ENCODE assay signal across 8 mouse cellular contexts in genomic region chr5:135674821-135675220, GRCm38 (mm10). TPM values are rescaled to one million over a fixed set of nuclear protein-coding genes. Genes with fewer than 3 reads are reported as not detected.
DNase-seq lines count a peak whose midpoint lies in the region; ATAC-seq and TF ChIP-seq lines count a peak whose summit lies in the region.

No protein-coding gene starts in this region.

- peak overlapping the region; percentile 11; the same call in 1 of the 2 replicates for H3K4me3 ChIP-seq in embryonic facial prominence, embryonic 13.5 days
- H3K4me3 ChIP-seq in heart, embryonic 13.5 days: no peak overlapping the region
- H3K4me3 ChIP-seq in kidney, embryonic 16.5 days (ENCODE audit: low read length): no peak overlapping the region
- H3K4me3 ChIP-seq in limb, embryonic 14.5 days (replicated peaks; ENCODE audit: low read length): 0 out of 2 replicates have a peak overlapping the region, but pooled peaks have one; percentile 7
- no peak overlapping the region for H3K4me3 ChIP-seq in midbrain, embryonic 15.5 days
- H3K4me3 ChIP-seq in testis, adult 2 months (ENCODE audit: control insufficient read depth, low read depth, low read length): peak overlapping the region; percentile 57

- H3K9me3 ChIP-seq in embryonic facial prominence, embryonic 13.5 days: no peaks in the 10 kb centered on the region
- H3K9me3 ChIP-seq in heart, embryonic 13.5 days: no peaks in the 10 kb centered on the region
- no peaks in the 10 kb centered on the region for H3K9me3 ChIP-seq in kidney, embryonic 16.5 days (ENCODE audit: low read length)
- H3K9me3 ChIP-seq in limb, embryonic 14.5 days (ENCODE audit: control insufficient read depth, low read length): no peaks in the 10 kb centered on the region
- H3K9me3 ChIP-seq in midbrain, embryonic 15.5 days: no peaks in the 10 kb centered on the region

- peak overlapping the region; percentile 44; the same call in 1 of the 2 replicates for H3K27ac ChIP-seq in embryonic facial prominence, embryonic 13.5 days
- H3K27ac ChIP-seq in heart, embryonic 13.5 days (replicated peaks): no peak overlapping the region
- peak overlapping the region; percentile 40 for H3K27ac ChIP-seq in kidney, embryonic 16.5 days (ENCODE audit: low read length)
- H3K27ac ChIP-seq in limb, embryonic 14.5 days (replicated peaks; ENCODE audit: low read depth, low read length): no peak overlapping the region
- H3K27ac ChIP-seq in midbrain, embryonic 15.5 days: peak overlapping the region; percentile 81
- H3K27ac ChIP-seq in testis, adult 2 months (ENCODE audit: control insufficient read depth, insufficient read depth, low read depth, low read length): no peak overlapping the region

- no peak for TF ChIP-seq POLR2A in limb, embryonic 14.5 days (IDR thresholded peaks at IDR 0.05; ENCODE audit: borderline replicate concordance, extremely low read depth, insufficient read depth, insufficient read length)
- TF ChIP-seq POLR2A in testis, adult 2 months (IDR thresholded peaks at IDR 0.05; ENCODE audit: control insufficient read depth, low read depth, low read length): no peak

- 2% methylated on average over 11 of the region's 11 CpGs for WGBS in embryonic facial prominence, embryonic 13.5 days
- WGBS in heart, embryonic 13.5 days: 2% methylated on average over 11 of the region's 11 CpGs
- WGBS in kidney, embryonic 16.5 days: 4% methylated on average over 11 of the region's 11 CpGs
- 2% methylated on average over 11 of the region's 11 CpGs for WGBS in limb, embryonic 14.5 days
- WGBS in midbrain, embryonic 15.5 days: 0% methylated on average over 11 of the region's 11 CpGs

- H3K4me2 ChIP-seq in embryonic facial prominence, embryonic 13.5 days: peak overlapping the region; percentile 54
- peak overlapping the region; percentile 51 for H3K4me2 ChIP-seq in heart, embryonic 13.5 days
- H3K4me2 ChIP-seq in kidney, embryonic 16.5 days (replicated peaks; ENCODE audit: low read depth, low read length): peak overlapping the region; percentile 16
- H3K4me2 ChIP-seq in limb, embryonic 14.5 days (replicated peaks; ENCODE audit: low read depth, low read length, severe bottlenecking): peak overlapping the region; percentile 43; the same call in 1 of the 2 replicates
- peak overlapping the region; percentile 35 for H3K4me2 ChIP-seq in midbrain, embryonic 15.5 days

- DNase-seq in spleen, postnatal 36 days (ENCODE audit: low spot score in 2 of 2): peak; percentile 16 to 17
- no peak for DNase-seq in spleen, postnatal 4 days (ENCODE audit: low spot score in 2 of 2)
- peak; percentile 50 for DNase-seq in limb, embryonic 14.5 days (ENCODE audit: low spot score)

- no peaks in the 10 kb centered on the region for H3K27me3 ChIP-seq in embryonic facial prominence, embryonic 13.5 days
- peaks cover 14% of the 10 kb centered on the region for H3K27me3 ChIP-seq in heart, embryonic 13.5 days (replicated peaks)
- H3K27me3 ChIP-seq in kidney, embryonic 16.5 days (ENCODE audit: insufficient read depth, low read length): no peaks in the 10 kb centered on the region
- no peaks in the 10 kb centered on the region for H3K27me3 ChIP-seq in limb, embryonic 14.5 days (ENCODE audit: control insufficient read depth, insufficient read depth, low read length)
- no peaks in the 10 kb centered on the region for H3K27me3 ChIP-seq in midbrain, embryonic 15.5 days (replicated peaks)
- H3K27me3 ChIP-seq in testis, adult 2 months (ENCODE audit: control insufficient read depth, insufficient read depth, low read length): no peaks in the 10 kb centered on the region

- H3K4me1 ChIP-seq in embryonic facial prominence, embryonic 13.5 days: peaks cover 17% of the 10 kb centered on the region
- H3K4me1 ChIP-seq in heart, embryonic 13.5 days: peaks cover 7% of the 10 kb centered on the region
- H3K4me1 ChIP-seq in kidney, embryonic 16.5 days (ENCODE audit: insufficient read depth, low read length): peaks cover 34% of the 10 kb centered on the region
- H3K4me1 ChIP-seq in limb, embryonic 14.5 days (ENCODE audit: control insufficient read depth, insufficient read depth, low read length): peaks cover 8% of the 10 kb centered on the region
- peaks cover 28% of the 10 kb centered on the region for H3K4me1 ChIP-seq in midbrain, embryonic 15.5 days
- H3K4me1 ChIP-seq in testis, adult 2 months (ENCODE audit: control insufficient read depth, insufficient read depth, low read length): peaks cover 12% of the 10 kb centered on the region

- peak; percentile 34 for ATAC-seq in embryonic facial prominence, embryonic 13.5 days (ENCODE audit: insufficient number of reproducible peaks, insufficient read depth, low FRiP score, low TSS enrichment, low read depth)
- no peak for ATAC-seq in heart, embryonic 13.5 days (ENCODE audit: extremely low read depth, insufficient number of reproducible peaks, low FRiP score, low TSS enrichment)
- ATAC-seq in kidney, embryonic 16.5 days (ENCODE audit: low FRiP score, low TSS enrichment): peak; percentile 55
- ATAC-seq in limb, embryonic 14.5 days (ENCODE audit: low FRiP score, low read depth): peak; percentile 77
- ATAC-seq in midbrain, embryonic 15.5 days (replicated peaks): peak; percentile 89

- H3K36me3 ChIP-seq in embryonic facial prominence, embryonic 13.5 days: no peaks in the 10 kb centered on the region
- H3K36me3 ChIP-seq in heart, embryonic 13.5 days: no peaks in the 10 kb centered on the region
- H3K36me3 ChIP-seq in kidney, embryonic 16.5 days (ENCODE audit: insufficient read depth, low read length): no peaks in the 10 kb centered on the region
- H3K36me3 ChIP-seq in limb, embryonic 14.5 days (ENCODE audit: control insufficient read depth, insufficient read depth, low read length): no peaks in the 10 kb centered on the region
- H3K36me3 ChIP-seq in midbrain, embryonic 15.5 days (replicated peaks): no peaks in the 10 kb centered on the region
- no peaks in the 10 kb centered on the region for H3K36me3 ChIP-seq in testis, adult 2 months (ENCODE audit: control insufficient read depth, insufficient read depth, low read length)

- TF ChIP-seq CTCF in testis, adult 2 months (IDR thresholded peaks at IDR 0.05; ENCODE audit: control insufficient read depth, insufficient read depth, insufficient replicate concordance, low read depth, low read length): no peak

- peak overlapping the region; percentile 44; the same call in 1 of the 2 replicates for H3K9ac ChIP-seq in embryonic facial prominence, embryonic 13.5 days
- H3K9ac ChIP-seq in heart, embryonic 13.5 days: no peak overlapping the region
- peak overlapping the region; percentile 1; the same call in 1 of the 2 replicates for H3K9ac ChIP-seq in kidney, embryonic 16.5 days (replicated peaks; ENCODE audit: low read length)
- peak overlapping the region; percentile 31; the same call in 1 of the 2 replicates for H3K9ac ChIP-seq in limb, embryonic 14.5 days (ENCODE audit: low read depth, low read length, severe bottlenecking)
- H3K9ac ChIP-seq in midbrain, embryonic 15.5 days: no peak overlapping the region

RNA-seq across cellular contexts. Expression of gene Por, which starts 5.0 kb away (rescaled TPM):
- polyA plus RNA-seq in embryonic facial prominence, embryonic 13.5 days (2015; fragmentation: Nextera tagmentation; extraction: Ambion mirVana): 75.0 and 76.5 TPM in 2 replicates
- polyA plus RNA-seq in heart, embryonic 13.5 days (2015; fragmentation: Nextera tagmentation; extraction: Ambion mirVana): 44.6 and 47.6 TPM in 2 replicates
- polyA plus RNA-seq in kidney, embryonic 16.5 days (2015; fragmentation: Nextera tagmentation; extraction: Ambion mirVana): 106 and 107 TPM in 2 replicates
- polyA plus RNA-seq in limb, embryonic 14.5 days (2012; rRNA removed): 99.2 and 132 TPM in 2 replicates
- polyA plus RNA-seq in limb, embryonic 14.5 days (2014; fragmentation: Nextera tagmentation; extraction: Ambion mirVana): 64.7 and 71.6 TPM in 2 replicates
- polyA plus RNA-seq in midbrain, embryonic 15.5 days (2015; fragmentation: Nextera tagmentation; extraction: Ambion mirVana): 117 and 126 TPM in 2 replicates
- 22.9 and 26.1 TPM in 2 replicates for polyA plus RNA-seq in testis, adult 2 months (2012; rRNA removed)

RNA-seq across cellular contexts. Expression of gene Rhbdd2, which starts 42.4 kb away (rescaled TPM):
- polyA plus RNA-seq in embryonic facial prominence, embryonic 13.5 days (2015; fragmentation: Nextera tagmentation; extraction: Ambion mirVana): 39.5 and 46.9 TPM in 2 replicates
- polyA plus RNA-seq in heart, embryonic 13.5 days (2015; fragmentation: Nextera tagmentation; extraction: Ambion mirVana): 32.4 and 35.2 TPM in 2 replicates
- polyA plus RNA-seq in kidney, embryonic 16.5 days (2015; fragmentation: Nextera tagmentation; extraction: Ambion mirVana): 51.0 and 56.5 TPM in 2 replicates
- polyA plus RNA-seq in limb, embryonic 14.5 days (2012; rRNA removed): 30.6 and 39.5 TPM in 2 replicates
- polyA plus RNA-seq in limb, embryonic 14.5 days (2014; fragmentation: Nextera tagmentation; extraction: Ambion mirVana): 38.9 and 41.6 TPM in 2 replicates
- polyA plus RNA-seq in midbrain, embryonic 15.5 days (2015; fragmentation: Nextera tagmentation; extraction: Ambion mirVana): 85.2 and 89.9 TPM in 2 replicates
- polyA plus RNA-seq in testis, adult 2 months (2012; rRNA removed): 53.7 and 64.0 TPM in 2 replicates

Comparison
In these comparisons a context has a peak if more than half of its experiments do, and no peak if none do; other contexts are left out.
1. DNase-seq: peak in spleen, postnatal 36 days (2 of 2) and limb, embryonic 14.5 days (single experiment); none in spleen, postnatal 4 days (0 of 2).
2. H3K27ac ChIP-seq: peak in embryonic facial prominence, embryonic 13.5 days (single experiment), kidney, embryonic 16.5 days (single experiment) and midbrain, embryonic 15.5 days (single experiment); none in heart, embryonic 13.5 days (single experiment), limb, embryonic 14.5 days (single experiment) and testis, adult 2 months (single experiment).
3. H3K4me3 ChIP-seq: peak in embryonic facial prominence, embryonic 13.5 days (single experiment), limb, embryonic 14.5 days (single experiment) and testis, adult 2 months (single experiment); none in heart, embryonic 13.5 days (single experiment), kidney, embryonic 16.5 days (single experiment) and midbrain, embryonic 15.5 days (single experiment).
4. H3K9ac ChIP-seq: peak in embryonic facial prominence, embryonic 13.5 days (single experiment), kidney, embryonic 16.5 days (single experiment) and limb, embryonic 14.5 days (single experiment); none in heart, embryonic 13.5 days (single experiment) and midbrain, embryonic 15.5 days (single experiment).
5. Peak in every context shown above with its lines, with median percentiles within 50 percentile points of each other: H3K4me2 ChIP-seq.